ENCODE assay signal across 9 mouse cellular contexts in genomic region chr4:107962044-107962732, GRCm38 (mm10). TPM values are rescaled to one million over a fixed set of nuclear protein-coding genes. Genes with fewer than 3 reads are reported as not detected.
A peak's percentile ranks its signal among the peaks of the same experiment; 100 is the strongest.
DNase-seq lines count a peak whose midpoint lies in the region; ATAC-seq and TF ChIP-seq lines count a peak whose summit lies in the region.
"Had no signal": no experiment of that assay in that cellular context is flagged by ENCODE, and none has a peak within 500 bp of the region (broad histone marks: within the 10 kb centered on the region; RNA-seq: fewer than 3 reads in every experiment).

No protein-coding gene starts in this region.

- no peak overlapping the region for H3K9ac ChIP-seq in lung, embryonic 14.5 days
- H3K9ac ChIP-seq: liver, embryonic 15.5 days had no signal

- H3K4me3 ChIP-seq in heart, embryonic 10.5 days: 0 out of 2 replicates have a peak overlapping the region, but pooled peaks have one; percentile 15
- no peak overlapping the region for H3K4me3 ChIP-seq in lung, embryonic 14.5 days (ENCODE audit: low read depth, low read length)
- H3K4me3 ChIP-seq: liver, embryonic 15.5 days had no signal

- no peak for TF ChIP-seq CTCF in brain, embryonic 14.5 days (IDR thresholded peaks at IDR 0.05; ENCODE audit: borderline replicate concordance, extremely low read depth, insufficient read depth, insufficient read length)
- no peak for TF ChIP-seq CTCF in lung, embryonic 14.5 days (IDR thresholded peaks at IDR 0.05; ENCODE audit: low read depth)

- DNase-seq in left cerebral cortex, postnatal 4 days: peak; percentile 64
- DNase-seq in left cerebral cortex, adult 18-20 months (ENCODE audit: low spot score in 2 of 2): no peak
- peak; percentile 62 for DNase-seq in brain, embryonic 14.5 days (ENCODE audit: low read depth)
- DNase-seq in heart, embryonic 10.5 days (ENCODE audit: low spot score): peak; percentile 93
- DNase-seq in lung, embryonic 14.5 days: peak; percentile 85
- DNase-seq in layer of hippocampus, adult 11-12 months (ENCODE audit: low spot score): no peak
- no peak for DNase-seq in left cerebral cortex, postnatal 25 days (ENCODE audit: low spot score in 2 of 2)
- DNase-seq in left cerebral cortex, adult 11 months (ENCODE audit: low spot score): no peak

- intact Hi-C loops in left cerebral cortex, postnatal 4 days (cut with DNase I): no loop called here
- intact Hi-C loops in left cerebral cortex, postnatal 25 days (cut with DNase I): no loop called here

- H3K4me2 ChIP-seq in lung, embryonic 14.5 days: no peak overlapping the region
- H3K4me2 ChIP-seq: liver, embryonic 15.5 days had no signal

- WGBS in heart, embryonic 10.5 days: 28% methylated on average over 11 of the region's 11 CpGs
- 28% methylated on average over 11 of the region's 11 CpGs for WGBS in lung, embryonic 14.5 days

- H3K4me1 ChIP-seq in heart, embryonic 10.5 days: peaks cover 34% of the 10 kb centered on the region
- peaks cover 10% of the 10 kb centered on the region; the same call in 1 of the 2 replicates for H3K4me1 ChIP-seq in lung, embryonic 14.5 days (ENCODE audit: insufficient read depth)
- H3K4me1 ChIP-seq: liver, embryonic 15.5 days had no signal

- no peak for TF ChIP-seq POLR2A in brain, embryonic 14.5 days (IDR thresholded peaks at IDR 0.05; ENCODE audit: borderline replicate concordance, extremely low read depth, insufficient read depth, insufficient read length, poor library complexity, severe bottlenecking)

- H3K27ac ChIP-seq in heart, embryonic 10.5 days: peak overlapping the region; percentile 78
- H3K27ac ChIP-seq in lung, embryonic 14.5 days (ENCODE audit: low read depth): no peak overlapping the region; the same call in 1 of the 2 replicates
- H3K27ac ChIP-seq: liver, embryonic 15.5 days had no signal

- peak; percentile 96 for ATAC-seq in lung, embryonic 14.5 days (ENCODE audit: insufficient read depth)

- no peaks in the 10 kb centered on the region for H3K36me3 ChIP-seq in heart, embryonic 10.5 days
- no peaks in the 10 kb centered on the region for H3K36me3 ChIP-seq in lung, embryonic 14.5 days (ENCODE audit: insufficient read depth)
- H3K36me3 ChIP-seq: liver, embryonic 15.5 days had no signal

- no peaks in the 10 kb centered on the region for H3K9me3 ChIP-seq in heart, embryonic 10.5 days
- H3K9me3 ChIP-seq in lung, embryonic 14.5 days (ENCODE audit: low read depth, low read length): no peaks in the 10 kb centered on the region
- H3K9me3 ChIP-seq: liver, embryonic 15.5 days had no signal

- H3K27me3 ChIP-seq in heart, embryonic 10.5 days (ENCODE audit: insufficient read depth, poor library complexity, severe bottlenecking): no peaks in the 10 kb centered on the region
- no peaks in the 10 kb centered on the region for H3K27me3 ChIP-seq in lung, embryonic 14.5 days (ENCODE audit: insufficient read depth, low read length)
- H3K27me3 ChIP-seq: liver, embryonic 15.5 days had no signal

RNA-seq across cellular contexts. Expression of gene Slc1a7, which starts 5.9 kb away (rescaled TPM):
- total RNA-seq in left cerebral cortex, postnatal 4 days (2021): not detected
- under 1 TPM; 0.28 to 0.53 TPM for total RNA-seq in left cerebral cortex, adult 18-20 months (2021)
- polyA plus RNA-seq in brain, embryonic 14.5 days (2012; rRNA removed): 0.08 and 0.10 TPM in 2 replicates
- polyA plus RNA-seq in heart, embryonic 10.5 days (2016; fragmentation: Nextera tagmentation; extraction: Ambion mirVana): not detected in 2 replicates
- 0.05 and 0.09 TPM in 2 replicates for polyA plus RNA-seq in lung, embryonic 14.5 days (2014; fragmentation: Nextera tagmentation; extraction: Ambion mirVana)
- total RNA-seq in left cerebral cortex, postnatal 25 days (2021): 1 to 10 TPM in 1 of 2 experiments, under 1 TPM in 1; 0.85 to 1.1 TPM
- polyA plus RNA-seq: liver, embryonic 15.5 days had no signal

RNA-seq across cellular contexts. Expression of gene Cpt2, which starts 38.8 kb away (rescaled TPM):
- total RNA-seq in left cerebral cortex, postnatal 4 days (2021): 1 to 10 TPM; 4.8 to 5.9 TPM
- 1 to 10 TPM; 4.8 to 5.3 TPM for total RNA-seq in left cerebral cortex, adult 18-20 months (2021)
- polyA plus RNA-seq in brain, embryonic 14.5 days (2012; rRNA removed): 14.1 and 15.6 TPM in 2 replicates
- 50.6 and 67.0 TPM in 2 replicates for polyA plus RNA-seq in heart, embryonic 10.5 days (2016; fragmentation: Nextera tagmentation; extraction: Ambion mirVana)
- 38.6 and 40.2 TPM in 2 replicates for polyA plus RNA-seq in lung, embryonic 14.5 days (2014; fragmentation: Nextera tagmentation; extraction: Ambion mirVana)
- total RNA-seq in left cerebral cortex, postnatal 25 days (2021): 1 to 10 TPM; 5.4 to 5.5 TPM

Comparison
In these comparisons a context has a peak if more than half of its experiments do, and no peak if none do; other contexts are left out.
1. DNase-seq: peak in left cerebral cortex, postnatal 4 days (single experiment), brain, embryonic 14.5 days (single experiment), heart, embryonic 10.5 days (single experiment) and lung, embryonic 14.5 days (single experiment); none in left cerebral cortex, adult 18-20 months (0 of 2), layer of hippocampus, adult 11-12 months (single experiment), left cerebral cortex, postnatal 25 days (0 of 2) and left cerebral cortex, adult 11 months (single experiment).